Mouse (Mus musculus) small intestine, adult 2 months (tissue): Measurements from ENCODE around the gene Sdk2.

ENCODE experiments used
- CTCF ChIP-seq: fragments of 200-500 bp; IDR thresholded peaks from 2 replicates; pipeline ENCODE4 v1.5.1; 2012; ENCODE audit warnings: low read depth, mild to moderate bottlenecking, control low read depth, inconsistent platforms, low read length, moderate library complexity, mixed read lengths; ENCODE audit not compliant: insufficient replicate concordance, insufficient read length; ENCODE audit errors: extremely low read depth
- POLR2A ChIP-seq: fragments of 200-500 bp; IDR thresholded peaks from 2 replicates; pipeline ENCODE4 v1.6.1; 2012; ENCODE audit warnings: low read depth, mild to moderate bottlenecking, control low read depth, inconsistent platforms, low read length, moderate library complexity

GRCm38 (mm10) chr11:113799041-113799447 is 267.8 kb downstream of the Sdk2 start:
- TF ChIP-seq CTCF (no peak), POLR2A (no peak)
